Mouse (Mus musculus): ENCODE data around the gene Cd2.

Cd2 gene

DNA sequence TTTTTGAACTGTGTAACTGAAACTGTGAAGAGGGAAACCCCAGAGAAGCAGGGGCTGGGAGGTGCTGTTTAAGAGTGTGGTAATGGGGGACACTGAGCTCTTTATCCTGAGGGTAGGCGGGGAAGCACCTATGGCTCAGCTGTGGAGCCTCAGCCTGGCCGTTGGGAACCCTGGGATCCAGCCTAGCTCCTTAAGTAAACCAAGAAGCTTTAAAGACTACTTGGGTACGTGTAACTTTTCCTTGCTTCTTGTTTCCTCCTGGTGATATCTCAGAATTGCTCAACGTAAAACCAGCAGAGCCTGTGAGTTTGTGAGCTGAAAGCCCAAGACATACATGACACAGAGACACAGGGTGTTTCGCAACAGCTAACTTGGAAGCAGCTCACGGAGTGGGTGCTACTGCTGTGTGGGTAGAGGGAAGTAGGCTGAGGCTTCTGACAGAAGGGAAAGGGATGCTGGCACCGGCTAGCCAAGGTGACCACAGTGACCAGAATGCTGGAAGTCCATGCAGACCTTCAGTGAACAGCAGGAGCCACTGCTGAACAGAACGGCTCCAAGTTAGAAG lies 5.9 kb upstream of the Cd2 start:
- no peak for DNase-seq (ENCODE audit: low spot score)

- DNase-seq (ENCODE audit: low spot score), result no peak
These were observed 4.9 kb upstream of the Cd2 start for GRCm38 (mm10) chr3:101292611-101293010.

DNA sequence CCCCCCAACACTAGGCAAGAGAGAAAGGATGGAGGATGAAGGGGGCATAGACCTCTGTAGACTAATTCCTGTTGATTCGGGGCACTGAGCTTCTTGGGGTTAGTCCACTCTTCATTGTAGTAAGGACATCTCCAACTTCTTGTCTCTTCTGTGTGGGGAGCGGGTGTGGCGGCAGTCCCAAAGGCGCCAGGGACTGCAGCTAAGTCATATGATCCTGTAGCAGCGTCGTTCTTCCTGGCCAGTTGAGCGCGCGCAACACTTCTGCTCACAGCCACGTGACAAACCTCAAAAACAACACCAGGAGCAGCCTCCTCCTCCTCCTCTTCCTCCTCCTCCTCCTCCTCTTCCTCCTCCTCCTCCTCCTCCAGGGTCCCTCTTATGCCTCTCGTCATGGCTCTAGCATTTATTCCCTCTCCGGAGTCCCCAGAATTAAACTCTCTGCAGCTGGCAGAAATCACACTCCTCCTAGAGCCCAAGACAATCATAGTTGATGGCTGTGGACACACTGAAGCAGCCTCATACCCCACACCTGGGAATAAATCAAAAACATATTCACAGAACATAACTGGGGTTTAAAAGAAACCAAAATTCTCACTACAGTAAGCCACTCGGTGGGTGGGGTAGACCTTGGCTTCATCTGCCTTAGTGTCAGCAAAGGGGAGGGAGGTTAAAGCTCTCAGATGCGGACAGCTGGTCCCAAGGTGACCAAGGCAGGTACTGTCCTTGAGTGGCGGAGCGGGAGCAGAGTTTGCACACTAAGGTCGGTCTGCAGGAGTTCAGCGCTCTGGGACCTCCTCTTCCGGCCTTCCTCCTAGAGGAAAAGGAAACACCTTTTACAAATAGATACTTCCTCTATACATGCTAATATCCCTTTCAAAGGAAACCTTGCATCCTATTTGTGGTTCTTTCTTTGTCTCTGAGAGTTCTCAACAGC lies 3.1 kb upstream of the Cd2 start:
- no peak for DNase-seq (ENCODE audit: low spot score)

GRCm38 (mm10) chr3:101290036-101290435 lies 2.3 kb upstream of the Cd2 start:
- no peak for DNase-seq (ENCODE audit: low spot score)

DNA sequence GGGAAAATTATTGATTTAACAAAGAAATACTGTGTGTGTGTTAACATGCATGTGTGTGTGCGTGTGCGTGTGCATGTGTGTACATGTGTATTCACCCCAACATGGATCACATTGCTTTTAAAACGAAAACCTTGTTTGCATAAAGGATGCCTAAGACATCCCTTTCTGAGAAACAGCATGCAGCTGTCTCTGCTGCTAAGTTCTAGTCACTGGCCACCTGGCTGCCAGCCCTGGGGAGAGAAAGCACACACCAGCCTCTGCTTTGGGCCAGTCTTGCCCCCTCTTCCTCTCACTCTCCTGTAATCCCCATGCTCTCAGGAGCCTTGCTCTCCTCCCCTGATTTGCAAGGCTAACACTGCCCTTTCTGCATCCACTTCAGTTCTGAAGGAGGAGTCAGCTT lies 1.7 kb upstream of the Cd2 start:
- DNase-seq (ENCODE audit: low spot score), result no peak

DNA sequence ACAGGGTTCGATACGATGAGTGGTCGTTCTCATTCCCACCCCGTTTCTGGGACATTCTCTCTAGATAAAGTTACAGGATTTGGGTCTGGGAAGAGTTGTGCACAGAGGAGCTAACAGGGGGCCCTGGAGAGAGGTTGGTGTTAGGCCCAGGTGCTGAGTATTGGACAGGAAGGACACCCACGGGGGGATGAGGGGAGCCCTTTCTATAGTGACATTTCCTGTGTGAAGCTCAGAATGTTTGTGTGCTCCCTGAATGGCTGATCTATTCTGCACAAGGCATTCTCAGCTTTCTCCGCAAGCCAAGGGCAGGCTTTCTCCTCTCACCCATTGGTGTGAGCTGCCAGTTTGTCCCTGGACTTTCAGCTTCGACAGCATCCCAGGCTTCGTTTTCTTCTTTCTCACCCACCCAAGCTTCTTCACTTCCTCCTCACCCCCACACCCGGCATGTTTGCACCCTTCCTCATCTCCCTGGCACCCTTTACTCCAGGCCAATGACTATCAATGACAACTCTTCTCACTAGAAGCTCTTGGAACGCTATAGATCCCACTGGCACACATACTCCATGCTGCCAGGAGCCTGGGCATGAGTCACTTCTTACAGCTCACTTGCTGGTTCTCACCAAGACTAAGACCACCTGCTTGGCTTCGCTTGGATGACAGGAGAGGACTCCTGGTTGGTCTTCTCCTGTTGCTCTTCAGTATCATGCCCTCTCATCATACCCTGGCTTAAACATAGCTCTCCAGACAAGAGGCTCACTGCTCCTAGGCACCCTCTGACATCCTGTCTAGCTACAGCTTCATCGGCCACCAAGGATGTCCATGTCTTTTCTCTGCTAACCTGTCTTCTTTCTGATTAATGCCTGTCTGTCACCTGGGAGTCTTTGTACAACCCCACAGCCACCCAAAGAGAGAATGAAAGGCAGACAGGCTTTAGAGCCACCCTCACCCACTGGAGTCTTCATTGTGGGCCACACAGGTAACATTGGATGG lies 1.1 kb downstream of the Cd2 start:
- DNase-seq (ENCODE audit: low spot score), result no peak

DNA sequence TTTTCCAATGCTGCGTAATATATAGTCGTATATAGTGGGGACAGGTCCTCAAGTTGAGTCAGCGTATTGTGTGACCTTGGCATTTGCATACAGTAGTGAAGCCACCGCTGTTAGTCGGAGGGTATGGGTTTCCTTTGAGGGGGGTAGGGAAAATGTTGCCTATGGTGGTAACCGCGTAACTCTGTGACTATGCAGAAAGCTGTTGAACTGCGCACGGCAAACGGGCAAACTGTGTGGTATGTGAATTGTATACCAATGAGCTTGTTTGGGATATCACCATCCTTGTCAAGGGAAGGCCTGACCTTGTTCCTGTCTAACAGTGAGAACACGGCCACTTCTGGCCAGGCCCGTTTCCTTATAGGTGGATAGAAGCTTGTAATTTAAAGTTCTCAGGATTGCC lies 1.9 kb downstream of the Cd2 start:
- no peak for DNase-seq (ENCODE audit: low spot score)

- DNase-seq (ENCODE audit: low spot score), result no peak
These were observed 2.6 kb downstream of the Cd2 start for GRCm38 (mm10) chr3:101285021-101285615.

- no peak for DNase-seq (ENCODE audit: low spot score)
These were observed 3.7 kb downstream of the Cd2 start for GRCm38 (mm10) chr3:101283869-101284706.

- no peak for DNase-seq (ENCODE audit: low spot score)
These were observed 4.3 kb downstream of the Cd2 start for GRCm38 (mm10) chr3:101283441-101283840.

- no peak for DNase-seq (ENCODE audit: low spot score)
These were observed 5.1 kb downstream of the Cd2 start for GRCm38 (mm10) chr3:101282556-101283180.

GRCm38 (mm10) chr3:101281841-101282240 lies 5.9 kb downstream of the Cd2 start:
- DNase-seq (ENCODE audit: low spot score), result no peak

DNA sequence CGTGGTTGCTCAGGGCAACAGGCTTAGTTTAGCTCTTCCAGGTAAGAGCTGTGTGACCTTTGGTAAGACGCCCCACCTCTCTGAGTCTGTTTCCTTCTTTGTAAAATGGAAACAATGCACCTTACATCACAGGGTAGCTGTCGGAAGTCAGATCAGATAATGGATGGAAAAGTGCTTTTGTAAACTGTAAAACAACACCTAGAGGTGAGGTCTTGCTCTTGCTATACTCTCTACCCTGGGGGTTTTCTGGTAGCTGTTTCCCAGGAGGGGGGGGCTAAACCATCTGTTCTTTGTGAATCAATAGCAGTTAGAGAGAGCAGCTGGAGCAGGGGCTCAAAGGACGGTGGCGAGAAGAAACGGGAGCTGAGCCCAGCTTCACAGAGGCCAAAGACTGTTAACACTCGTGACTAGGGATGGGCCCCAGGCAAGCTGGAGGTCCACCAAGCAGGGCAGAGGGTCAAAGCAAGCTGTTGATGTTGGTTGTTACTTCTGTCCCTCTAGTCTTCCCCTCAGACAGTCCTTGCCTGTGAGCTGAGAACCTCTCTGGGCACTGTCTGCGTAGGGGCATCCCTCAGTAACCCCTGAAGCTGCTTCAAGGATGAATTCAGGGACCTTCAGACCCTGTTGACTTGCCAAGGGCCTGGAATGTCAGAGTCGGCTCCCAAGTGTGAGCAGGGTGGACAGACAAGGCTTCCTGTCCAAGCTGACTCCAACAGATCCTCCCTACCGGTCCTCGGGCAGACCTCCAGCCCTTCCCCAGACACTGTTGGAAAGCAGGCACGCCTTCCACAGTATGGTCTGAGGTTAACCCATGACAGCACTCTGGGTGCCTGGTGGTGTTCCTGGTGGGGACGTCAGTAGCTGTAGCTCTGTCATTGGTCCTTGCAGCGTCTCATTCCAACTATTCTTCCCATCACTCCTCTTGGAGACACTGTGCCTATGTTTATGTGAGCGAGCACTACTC lies 7.1 kb downstream of the Cd2 start:
- peak; percentile 51 for DNase-seq (ENCODE audit: low spot score)

- no peak for DNase-seq (ENCODE audit: low spot score)
These were observed 8.2 kb downstream of the Cd2 start for GRCm38 (mm10) chr3:101279561-101279960.

- DNase-seq (ENCODE audit: low spot score), result no peak
These were observed 9.3 kb downstream of the Cd2 start for GRCm38 (mm10) chr3:101278396-101278795.

DNA sequence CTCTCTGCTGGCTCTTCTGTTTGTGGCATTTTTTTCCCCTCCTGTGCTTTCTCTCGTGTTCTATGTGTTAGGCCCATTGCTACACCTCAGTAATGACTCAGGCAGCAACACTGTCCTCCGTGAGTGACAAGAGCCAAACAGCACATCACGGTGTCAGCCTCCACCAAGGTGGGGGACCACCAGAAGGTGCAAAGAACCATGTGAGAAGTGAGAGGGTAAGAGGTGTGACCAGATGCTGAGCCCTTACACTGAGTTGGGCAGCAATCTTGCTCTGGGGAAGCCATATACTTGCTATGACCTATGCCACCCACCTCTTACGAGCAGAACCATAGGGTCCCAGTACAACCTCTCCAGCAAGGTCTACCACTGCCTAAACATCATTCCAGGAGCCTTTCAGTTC lies 9.9 kb downstream of the Cd2 start:
- DNase-seq (ENCODE audit: low spot score), result no peak

DNA sequence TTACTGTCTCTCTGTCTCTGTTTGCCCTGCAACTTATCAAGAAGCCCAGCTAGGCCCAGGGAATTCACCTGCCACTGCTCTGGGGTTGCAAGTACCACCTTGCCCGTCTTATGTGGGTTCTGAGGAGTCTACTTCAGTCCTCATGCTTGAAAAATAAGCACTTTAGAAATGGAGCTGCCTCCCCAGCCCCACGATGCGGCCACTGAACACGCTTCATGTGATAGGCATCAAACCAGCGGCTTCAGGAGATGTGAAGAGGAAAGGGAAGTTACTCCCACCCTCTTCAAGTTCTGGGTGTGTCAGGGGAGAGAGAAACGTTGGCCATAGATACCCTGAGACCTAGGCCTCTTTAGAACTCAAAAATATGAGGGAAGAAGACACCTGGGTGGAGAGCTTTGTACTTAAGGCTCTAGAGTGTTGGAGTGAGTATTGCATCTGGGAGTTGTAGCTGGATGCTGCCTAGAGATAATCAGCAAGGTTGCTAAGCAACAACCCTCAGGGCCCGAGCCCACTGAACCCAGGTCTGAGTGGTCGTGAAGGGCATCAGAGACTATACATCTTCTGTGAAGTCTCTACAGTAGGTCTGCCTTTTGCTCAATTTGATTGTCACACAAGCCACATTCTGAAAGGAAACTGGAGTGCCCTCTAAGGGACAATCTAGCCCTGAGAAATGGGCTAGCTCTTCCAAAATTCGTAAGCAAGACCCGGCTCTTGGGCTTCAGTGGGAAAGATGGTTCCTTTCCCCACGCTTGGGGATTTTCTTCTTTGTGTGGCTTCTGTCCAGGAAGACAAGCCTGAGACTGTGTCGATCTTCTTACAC lies 11.0 kb downstream of the Cd2 start:
- DNase-seq (ENCODE audit: low spot score), result no peak

DNA sequence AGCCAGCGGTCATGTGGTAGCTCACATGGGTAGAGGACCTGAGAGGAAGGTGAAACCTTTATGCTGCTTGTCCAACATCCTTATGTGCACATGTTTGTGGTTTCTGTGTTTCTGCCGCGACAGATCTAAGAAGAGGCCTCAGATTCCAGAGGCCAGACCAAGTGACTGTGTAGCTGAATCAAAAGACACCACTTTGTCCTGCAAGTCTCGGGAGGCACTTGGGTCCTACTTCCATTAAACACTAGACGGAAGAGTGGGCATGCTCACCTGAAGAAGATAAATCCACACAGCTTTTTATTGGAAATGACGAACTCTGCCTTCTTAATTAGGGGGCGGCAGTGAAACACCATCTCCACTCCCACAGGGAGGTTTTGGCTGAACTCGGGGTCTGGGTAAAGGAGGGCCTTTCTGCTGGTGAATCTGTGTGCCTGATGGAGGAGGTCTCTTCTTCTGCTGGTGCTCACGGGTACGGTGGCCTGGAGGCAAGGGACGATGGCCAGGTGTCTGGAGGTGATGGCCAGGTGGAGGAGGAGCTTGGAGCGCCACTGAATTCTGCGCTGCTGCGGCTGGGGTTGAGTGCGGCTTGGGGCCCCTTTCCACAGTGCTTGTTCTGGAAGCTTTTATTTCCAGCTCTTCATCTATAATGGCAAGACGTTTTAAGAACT lies 12.0 kb downstream of the Cd2 start:
- no peak for DNase-seq (ENCODE audit: low spot score)
